Mouse (Mus musculus) layer of hippocampus, postnatal 10 days (tissue): ENCODE measurements around the gene Kcnip4. TPM values are rescaled to one million over a fixed set of nuclear protein-coding genes. Genes with fewer than 3 reads are reported as not detected.

Source experiments
- DNase-seq, 2 experiments: peaks; one replicate each; pipeline ENCODE4 v3.0.0; 2021; ENCODE audit warnings: low spot score in 2 of 2
- total RNA-seq, 2 experiments: library from RNA; stranded (reverse); gene quantifications; 2 replicates each; pipeline ENCODE4 v1.2.3; 2021

Gene Kcnip4
- total RNA-seq, 2 experiments from 2014 or later, result 34.6 to 38.1 TPM

GRCm38 (mm10) chr5:48460221-48460620 is 1064.5 kb downstream of the Kcnip4 start:
- DNase-seq, result no peak

- no peak for DNase-seq
Observed at GRCm38 (mm10) chr5:48448888-48449287, 1075.8 kb downstream of the Kcnip4 start.

GRCm38 (mm10) chr5:48430459-48430858 is 1094.2 kb downstream of the Kcnip4 start:
- DNase-seq, result peak; percentile 56 to 67

GRCm38 (mm10) chr5:48421957-48422356 is 1102.8 kb downstream of the Kcnip4 start:
- DNase-seq, result no peak

- no peak for DNase-seq
Observed at GRCm38 (mm10) chr5:48419741-48420140, 1105.0 kb downstream of the Kcnip4 start.

- no peak for DNase-seq
Observed at GRCm38 (mm10) chr5:48412261-48412660, 1112.4 kb downstream of the Kcnip4 start.

- DNase-seq, result no peak
Observed at GRCm38 (mm10) chr5:48411462-48411861, 1113.2 kb downstream of the Kcnip4 start.

- no peak for DNase-seq
Observed at GRCm38 (mm10) chr5:48410348-48410747, 1114.4 kb downstream of the Kcnip4 start.

GRCm38 (mm10) chr5:48408276-48408675 is 1116.4 kb downstream of the Kcnip4 start:
- no peak for DNase-seq

GRCm38 (mm10) chr5:48402497-48402896 is 1122.2 kb downstream of the Kcnip4 start:
- no peak for DNase-seq

GRCm38 (mm10) chr5:48371890-48372766 is 1152.6 kb downstream of the Kcnip4 start:
- DNase-seq, result peak; percentile 92 to 93

GRCm38 (mm10) chr5:48349309-48349708 is 1175.4 kb downstream of the Kcnip4 start:
- DNase-seq, result no peak

GRCm38 (mm10) chr5:48345983-48346648 is 1178.6 kb downstream of the Kcnip4 start:
- DNase-seq, result no peak

GRCm38 (mm10) chr5:48345095-48345982 is 1179.4 kb downstream of the Kcnip4 start:
- DNase-seq, result no peak

GRCm38 (mm10) chr5:48340808-48341433 is 1183.8 kb downstream of the Kcnip4 start:
- DNase-seq, result no peak
